Mouse (Mus musculus) ZHBTc4 (cell line): ENCODE results near the gene Kdm2a.

Source experiments
- DNase-seq: peaks from one replicate; pipeline ENCODE4 v3.0.0-alpha.2; 2011; ENCODE audit warnings: low read depth, low spot score

Gene Kdm2a

DNA sequence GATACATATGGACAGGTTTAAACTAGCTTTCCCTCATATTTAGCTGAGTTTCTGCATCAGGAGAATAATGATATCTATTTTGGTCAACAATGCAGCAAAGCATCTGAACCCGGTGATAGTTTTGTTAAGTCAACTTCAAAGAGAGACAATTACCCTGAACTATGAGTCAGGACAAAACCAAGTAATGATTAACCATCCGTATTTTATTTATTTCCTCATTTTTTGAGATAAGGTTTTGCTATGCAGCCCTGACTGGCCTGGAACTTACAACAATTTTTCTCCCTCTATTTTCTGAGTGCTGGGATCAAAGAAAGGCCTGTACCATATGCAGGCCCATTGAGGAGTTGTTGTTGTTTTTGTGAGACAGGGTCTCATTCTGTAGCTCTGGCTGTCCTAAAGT lies 67.5 kb downstream of the Kdm2a start:
- DNase-seq = no peak

DNA sequence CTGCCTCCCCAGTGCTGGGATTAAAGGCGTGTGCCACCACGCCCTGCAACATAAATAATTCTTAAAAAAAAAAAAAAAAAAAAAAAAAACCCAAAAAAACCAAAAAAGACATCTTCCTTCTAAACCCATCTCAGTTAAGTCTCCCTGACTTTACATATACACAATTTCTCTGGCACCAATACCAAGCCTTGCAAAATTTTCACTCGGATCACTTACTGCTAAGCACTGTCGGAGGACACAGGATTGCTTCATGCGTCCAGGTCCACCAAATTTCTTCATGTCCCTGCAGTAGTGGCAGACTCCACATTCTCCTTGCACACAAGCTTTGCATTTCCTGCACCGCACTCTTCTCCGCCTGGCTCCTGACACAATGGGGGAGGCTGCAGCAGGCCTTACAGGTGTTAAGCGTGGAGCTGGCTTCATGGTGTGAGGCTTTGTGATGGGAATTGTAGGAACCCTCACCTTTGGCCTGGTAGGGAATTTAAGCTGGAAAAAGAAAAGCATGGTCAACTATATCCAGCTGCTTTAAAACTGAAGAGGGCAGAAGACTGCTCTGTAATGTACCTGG lies 69.3 kb downstream of the Kdm2a start:
- peak; percentile 68 for DNase-seq

DNA sequence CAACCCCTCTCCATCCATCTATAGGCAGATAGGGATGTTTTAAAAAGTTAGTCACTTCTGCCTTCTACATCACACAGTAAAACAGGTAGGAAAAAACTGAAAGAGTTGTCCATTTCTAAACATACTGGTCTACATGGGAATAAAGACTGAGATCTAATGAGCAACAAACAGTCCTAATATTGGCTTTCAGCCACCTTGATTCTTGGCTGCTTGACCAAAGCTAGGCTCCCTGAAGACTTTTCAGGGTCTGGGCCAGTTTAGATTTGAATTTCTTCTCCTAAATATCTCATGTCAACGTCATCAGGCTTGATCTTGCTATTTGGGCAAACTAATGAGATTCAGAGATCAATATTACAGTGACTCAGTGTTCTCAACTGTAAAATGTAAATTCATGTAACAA lies 71.2 kb downstream of the Kdm2a start:
- no peak for DNase-seq

DNA sequence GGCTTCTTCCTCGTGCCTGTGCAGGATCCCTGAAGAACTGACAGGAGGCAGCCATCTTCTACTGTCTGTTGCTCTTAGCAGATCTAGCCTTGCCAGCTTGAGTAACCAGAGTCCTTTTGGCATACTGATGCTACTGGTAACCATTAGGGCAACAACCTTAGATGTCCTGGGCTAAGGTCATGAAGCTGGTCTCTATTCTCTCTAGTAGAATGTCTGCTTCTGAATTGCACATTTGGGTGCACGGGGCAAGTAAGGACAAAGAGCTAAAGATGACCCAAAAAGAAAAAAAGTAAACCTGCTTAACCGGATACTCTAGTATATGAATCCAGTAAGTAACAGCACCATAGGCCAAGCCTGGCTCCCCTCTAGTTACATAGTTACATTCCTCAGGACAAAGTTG lies 72.0 kb downstream of the Kdm2a start:
- no peak for DNase-seq

DNA sequence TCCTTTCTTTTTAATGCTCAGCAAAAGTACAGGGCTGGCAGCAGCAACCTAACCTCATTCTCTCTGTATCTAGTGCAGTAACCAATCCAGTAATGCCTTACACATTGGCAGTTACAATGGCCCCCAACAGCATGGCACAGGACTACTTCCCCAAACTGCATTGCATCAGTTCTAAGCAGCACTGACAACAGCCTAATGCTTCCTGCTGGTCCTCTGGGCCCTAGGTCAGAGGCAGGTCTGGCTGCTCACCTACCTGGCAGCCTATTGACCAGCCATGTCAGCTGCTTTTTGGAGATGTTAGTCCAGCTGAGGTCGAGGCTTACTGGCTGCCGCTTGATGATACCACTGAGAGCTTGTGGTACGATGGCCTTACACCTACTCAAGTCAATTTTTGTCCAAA lies 76.0 kb downstream of the Kdm2a start:
- no peak for DNase-seq

DNA sequence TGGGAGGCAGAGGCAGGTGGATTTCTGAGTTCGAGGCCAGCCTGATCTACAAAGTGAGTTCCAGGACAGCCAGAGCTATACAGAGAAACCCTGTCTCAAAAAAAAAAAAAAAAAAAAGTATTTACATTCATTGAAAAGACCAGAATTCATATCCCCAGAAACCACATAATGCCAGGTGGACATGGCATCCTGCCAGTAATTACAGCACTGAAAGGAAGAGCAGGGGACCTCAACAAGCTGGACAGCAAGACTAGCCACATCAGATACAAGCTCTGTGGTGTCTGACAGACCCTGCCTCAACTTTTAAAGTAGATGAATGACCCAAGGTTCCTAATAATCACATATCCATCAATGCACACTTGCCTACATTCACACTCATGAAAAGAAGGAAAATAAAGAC lies 76.5 kb downstream of the Kdm2a start:
- DNase-seq = no peak

DNA sequence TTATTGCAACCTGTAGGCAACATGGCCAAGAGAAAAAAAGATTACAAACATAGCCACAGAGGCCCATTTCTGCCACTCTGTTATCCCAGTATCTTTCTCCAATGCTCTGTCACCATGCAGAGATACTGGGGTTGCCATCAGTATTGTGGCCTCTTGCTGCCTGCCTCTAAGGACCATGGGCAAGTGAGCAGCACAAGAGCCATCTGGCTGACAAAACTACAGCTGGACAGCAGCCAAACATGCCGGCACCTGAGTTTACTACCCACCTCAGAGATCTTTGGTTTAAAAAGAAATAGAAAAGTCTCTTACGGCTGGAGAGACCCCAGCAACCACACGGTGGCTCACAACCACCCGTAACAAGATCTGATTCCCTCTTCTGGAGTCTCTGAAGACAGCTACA lies 78.8 kb downstream of the Kdm2a start:
- no peak for DNase-seq

DNA sequence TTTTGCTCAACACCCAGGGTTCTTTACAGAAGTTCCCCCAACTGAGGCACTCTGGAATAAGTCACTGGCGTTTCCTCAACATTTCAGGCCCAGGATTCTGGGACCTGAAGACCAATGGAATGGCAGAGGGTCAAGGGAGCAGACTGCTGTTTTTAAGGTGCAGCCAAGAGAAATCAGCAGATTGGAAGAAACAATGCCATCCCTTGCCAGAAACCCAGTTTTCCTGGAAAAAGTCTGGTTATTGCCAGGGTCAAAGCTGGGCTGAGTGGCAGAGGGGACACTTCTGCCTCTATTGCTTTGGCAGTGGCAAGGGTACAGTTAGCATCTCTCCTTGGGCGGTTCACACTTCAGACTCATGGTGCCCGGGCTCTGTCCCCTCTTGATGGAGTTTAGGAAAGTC lies 80.9 kb downstream of the Kdm2a start:
- no peak for DNase-seq

DNA sequence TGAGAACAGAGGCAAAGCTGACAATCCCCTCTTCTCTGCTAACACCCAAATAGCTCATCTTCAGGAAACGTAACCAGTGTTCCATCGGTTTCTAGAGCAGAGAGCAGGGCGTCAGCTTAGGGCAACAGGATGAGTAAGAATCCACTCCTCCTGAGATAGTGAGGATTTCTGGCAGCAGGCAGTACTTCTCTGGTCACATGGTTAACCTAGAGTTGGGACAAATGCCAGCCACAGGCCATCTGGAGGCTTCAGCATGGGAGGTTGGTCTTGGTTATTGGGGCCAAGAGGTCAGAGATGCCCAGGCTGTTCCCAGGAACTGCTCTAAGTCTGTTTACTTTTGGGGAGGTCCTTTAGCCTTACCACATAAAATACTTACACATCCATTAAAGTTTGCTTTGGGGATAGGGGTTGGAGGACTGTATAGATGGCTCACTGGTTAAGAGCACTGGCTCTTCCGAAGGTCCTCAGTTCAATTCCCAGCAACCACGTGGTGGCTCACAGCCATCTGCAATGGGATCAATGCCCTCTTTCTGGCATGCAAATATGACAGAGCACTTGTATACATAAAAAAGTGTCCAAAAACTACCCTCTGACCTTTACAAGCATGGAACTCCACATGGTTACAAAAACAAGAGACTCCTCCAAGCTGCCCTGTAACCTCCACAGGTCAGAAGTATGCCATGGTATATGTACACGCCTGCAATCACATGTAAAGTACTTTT lies 82.7 kb downstream of the Kdm2a start:
- DNase-seq = no peak

DNA sequence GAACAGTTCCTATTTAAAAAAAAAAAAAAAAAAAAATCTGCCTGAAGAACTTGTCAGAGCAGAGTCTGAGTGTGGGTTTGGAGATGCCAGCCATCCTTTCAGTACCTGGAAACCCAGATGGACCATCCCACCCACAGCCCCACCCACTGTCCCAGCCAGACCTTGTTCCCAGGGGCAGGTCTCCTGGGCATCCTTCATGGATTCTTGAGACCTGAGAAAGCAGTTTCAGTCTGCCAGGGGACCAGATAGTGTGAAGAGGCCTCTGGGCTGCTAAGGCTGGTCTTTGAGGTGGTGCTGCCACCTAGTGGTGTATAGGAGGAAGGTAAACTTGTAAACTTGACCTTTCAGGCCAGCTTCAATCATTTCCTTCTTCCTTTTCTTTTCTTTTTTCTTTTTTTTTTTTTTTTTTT lies 88.3 kb downstream of the Kdm2a start:
- DNase-seq = peak; percentile 86

DNA sequence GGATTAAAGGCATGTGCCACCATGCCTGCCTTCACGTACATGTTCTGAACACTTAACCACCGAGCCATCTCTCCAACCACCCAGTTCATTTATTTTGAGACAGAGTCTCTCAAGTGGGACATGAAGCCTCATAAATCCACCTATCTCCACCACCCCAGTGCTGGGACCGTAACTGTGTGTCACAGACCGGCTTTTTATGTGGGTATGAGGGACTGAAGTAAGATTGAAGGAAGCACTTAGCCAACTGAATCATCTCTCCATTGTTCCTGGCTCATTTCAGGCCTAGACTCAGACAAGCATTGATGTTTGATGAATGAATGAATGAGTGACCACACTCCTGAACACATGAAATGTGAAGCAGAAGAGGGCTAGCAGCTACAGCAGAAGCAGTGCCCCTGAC lies 88.8 kb downstream of the Kdm2a start:
- no peak for DNase-seq

DNA sequence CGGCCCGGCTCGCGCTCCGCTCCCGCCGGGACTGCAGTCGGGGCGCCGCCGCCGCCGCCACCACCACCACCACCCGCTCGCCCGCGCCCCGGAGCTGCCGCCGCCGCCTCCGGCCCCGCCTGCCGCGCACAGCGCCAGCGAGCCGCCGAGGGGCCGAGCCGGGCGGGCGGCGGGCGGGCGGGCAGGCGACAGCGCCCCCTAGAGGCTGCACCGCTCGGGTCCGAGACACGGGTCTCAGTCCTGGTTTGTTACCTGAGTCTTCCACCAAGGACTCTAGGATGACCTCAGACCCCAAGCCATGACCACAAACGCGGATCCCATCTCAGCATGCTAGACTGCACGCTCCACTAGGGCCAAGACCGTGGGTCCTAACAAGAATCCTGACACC lies 91.9 kb downstream of the Kdm2a start, which contains the start of gene Grk2:
Gene Grk2 (minus strand): TSS at position 33 of the 388 bp plus-strand sequence.
- peak; percentile 82 for DNase-seq

DNA sequence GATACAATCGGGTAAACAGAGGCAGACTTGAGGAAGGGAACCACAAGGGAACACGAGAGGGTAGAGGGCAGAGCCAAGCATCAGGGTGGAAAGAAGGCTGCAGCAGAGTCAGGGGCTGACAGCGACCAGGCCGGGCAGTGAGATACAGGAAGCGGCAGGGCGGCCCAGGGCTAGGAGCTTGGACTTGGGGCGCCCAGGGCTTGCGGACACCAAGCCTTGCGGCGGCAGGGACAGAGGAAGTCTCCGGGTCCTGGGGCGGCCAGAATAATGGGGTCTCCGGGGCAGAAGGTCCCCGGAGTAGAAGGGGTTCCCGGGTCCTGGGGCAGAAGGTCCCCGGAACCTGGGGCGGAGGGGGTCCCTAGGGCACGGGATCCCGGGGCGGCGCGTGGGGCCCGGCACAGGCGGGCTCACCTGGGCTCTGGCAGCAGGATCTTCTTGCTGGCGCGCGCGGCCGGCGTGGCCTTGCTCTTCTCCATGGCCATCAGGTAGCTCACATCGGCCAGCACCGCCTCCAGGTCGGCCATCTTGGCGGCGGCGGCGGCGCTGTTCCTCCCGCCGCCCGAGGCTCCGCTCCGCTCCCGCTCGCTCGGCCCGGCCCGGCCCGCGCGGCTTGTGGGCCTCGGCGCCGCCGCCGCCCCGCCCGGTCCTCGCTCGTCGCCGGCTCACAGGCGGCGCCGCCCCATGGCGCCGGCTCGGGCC lies 92.4 kb downstream of the Kdm2a start:
- DNase-seq = peak; percentile 64

DNA sequence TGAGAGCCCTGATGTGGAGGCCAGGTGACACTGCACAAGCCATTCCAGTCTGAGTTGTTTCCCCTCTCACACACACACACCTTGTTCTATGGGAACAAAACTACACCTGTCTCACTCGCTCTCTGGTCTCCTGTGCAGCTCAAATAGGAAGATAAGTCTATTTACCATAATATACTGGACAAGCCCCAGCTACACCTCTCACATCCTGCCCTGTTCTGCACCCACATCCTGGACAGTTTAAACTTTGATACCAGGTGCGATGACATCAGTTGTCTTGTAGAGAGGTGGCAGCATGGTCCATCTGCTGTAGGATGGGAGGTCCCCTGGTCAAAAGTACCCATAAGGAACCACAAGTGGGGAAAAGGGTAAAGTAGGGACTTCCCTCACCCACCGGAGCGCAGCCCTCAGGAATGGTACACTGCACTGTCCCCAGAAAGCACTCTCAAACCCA lies 93.2 kb downstream of the Kdm2a start:
- no peak for DNase-seq

DNA sequence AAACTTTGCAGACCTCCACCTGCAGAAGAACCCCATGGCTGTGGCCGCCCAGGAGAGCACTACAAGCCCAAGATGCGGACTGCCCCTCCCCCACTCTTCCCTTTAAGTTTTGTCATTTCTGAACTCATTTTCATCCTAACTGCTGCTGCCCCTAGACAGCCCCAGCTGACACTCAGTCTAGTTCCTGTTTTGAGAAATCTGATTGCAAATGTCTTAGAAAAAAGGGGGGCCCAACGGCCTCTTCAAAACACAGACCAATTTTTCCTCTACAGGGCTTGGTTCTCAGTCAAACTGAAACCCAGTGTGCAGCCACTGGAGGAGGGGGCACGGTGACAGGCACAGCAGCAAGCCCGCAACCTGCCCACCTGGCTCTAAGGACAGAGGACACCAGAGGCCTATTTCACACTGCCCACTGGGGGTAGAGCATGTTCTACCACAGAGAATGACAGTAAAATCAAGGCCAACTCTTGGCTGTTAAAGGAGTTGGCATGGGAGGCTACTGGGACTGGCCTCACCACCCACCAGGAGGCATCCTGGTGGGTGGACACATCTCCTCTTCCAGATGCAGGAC lies 93.7 kb downstream of the Kdm2a start:
- no peak for DNase-seq

DNA sequence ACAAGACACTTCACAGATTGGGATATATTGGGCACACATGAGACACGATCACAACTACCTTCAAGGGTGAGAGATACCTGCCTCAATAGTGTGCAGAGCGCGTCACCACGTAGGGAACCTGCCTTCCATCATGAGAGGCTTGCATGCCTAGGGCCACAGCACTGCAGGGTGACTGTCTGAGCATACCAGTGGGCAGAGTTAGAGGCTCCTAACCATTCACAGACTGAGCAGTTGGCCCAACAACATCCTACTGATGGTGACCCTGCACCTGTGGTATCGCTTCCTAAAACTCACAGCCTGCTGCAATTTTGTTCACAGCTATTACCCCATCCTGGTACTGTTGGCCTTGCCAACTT lies 94.5 kb downstream of the Kdm2a start:
- no peak for DNase-seq

DNA sequence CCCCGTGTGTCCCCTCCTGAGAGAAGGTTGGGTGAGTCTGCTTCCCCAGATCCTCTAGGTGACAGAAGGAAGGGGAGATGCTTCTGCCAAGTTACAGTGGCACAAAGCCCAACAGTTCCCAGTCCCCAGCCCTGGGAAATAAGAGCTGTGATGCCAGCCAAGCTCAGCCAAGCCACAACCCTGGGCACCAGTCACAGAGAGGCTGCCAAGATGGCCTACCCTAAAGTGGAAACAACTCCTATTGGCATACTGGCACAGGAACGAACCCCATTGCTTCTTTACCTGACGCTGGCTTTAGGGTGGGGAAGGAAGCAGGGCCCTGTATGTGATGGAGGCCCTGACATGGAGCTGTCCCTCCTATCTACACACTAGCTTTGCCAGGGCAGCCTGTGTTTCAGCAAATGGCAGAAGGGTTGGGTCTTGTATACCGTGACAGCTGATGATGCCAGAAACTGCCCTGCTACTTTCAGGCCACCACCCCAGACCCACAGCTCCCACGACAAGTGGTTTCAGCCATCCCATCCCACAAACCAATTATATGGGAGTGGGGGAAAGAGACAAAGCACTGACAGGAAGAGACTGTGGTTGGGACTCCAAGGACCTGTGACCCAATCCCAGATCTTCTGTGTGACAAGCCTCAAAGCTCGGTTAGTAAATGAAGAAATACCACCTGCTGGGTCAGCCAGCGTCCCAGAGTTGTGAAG lies 95.0 kb downstream of the Kdm2a start:
- DNase-seq = no peak

DNA sequence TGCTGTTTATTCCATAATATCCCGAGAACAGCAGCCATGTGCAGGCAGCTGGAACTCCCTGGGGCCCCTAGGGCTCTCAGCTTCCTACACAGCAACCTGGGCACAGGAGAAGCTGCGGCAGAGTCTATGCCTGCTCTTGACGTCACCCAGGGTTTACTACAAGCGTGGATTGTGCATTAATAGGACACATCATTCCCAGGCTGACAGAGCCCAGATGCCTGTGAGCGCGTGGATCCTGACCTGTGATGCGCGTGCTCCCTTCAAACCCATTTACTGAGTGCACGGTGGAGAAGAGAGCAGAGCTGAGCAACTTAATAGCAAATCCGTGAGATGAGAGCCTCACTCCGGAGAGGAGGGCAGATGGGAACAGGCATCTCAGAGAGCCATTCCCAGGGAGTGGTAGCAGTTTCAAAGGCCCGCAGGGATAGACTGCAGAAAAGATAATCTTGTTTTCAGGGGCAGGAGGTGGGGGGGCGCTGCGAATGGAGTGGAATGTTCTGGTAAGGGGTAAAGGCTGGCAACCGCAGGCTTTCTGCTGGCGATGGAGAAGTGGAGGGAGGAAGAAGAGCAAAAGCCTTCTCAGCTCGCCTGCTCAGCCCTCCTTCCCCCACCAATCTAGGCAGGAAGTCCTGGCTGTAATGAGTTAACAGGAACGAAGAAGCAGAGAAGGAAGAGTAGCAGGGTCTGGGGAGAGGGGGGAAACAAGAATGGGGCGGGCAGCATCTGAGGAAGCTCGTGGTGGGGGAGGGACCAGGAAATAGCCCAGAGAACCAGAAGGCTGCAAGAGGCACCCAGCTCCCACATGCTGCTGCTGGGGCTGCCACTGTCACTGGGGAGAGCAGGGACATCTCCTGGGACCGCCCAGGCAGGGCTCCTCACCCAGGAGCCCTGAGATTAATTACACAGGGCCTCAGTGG lies 96.1 kb downstream of the Kdm2a start:
- no peak for DNase-seq

DNA sequence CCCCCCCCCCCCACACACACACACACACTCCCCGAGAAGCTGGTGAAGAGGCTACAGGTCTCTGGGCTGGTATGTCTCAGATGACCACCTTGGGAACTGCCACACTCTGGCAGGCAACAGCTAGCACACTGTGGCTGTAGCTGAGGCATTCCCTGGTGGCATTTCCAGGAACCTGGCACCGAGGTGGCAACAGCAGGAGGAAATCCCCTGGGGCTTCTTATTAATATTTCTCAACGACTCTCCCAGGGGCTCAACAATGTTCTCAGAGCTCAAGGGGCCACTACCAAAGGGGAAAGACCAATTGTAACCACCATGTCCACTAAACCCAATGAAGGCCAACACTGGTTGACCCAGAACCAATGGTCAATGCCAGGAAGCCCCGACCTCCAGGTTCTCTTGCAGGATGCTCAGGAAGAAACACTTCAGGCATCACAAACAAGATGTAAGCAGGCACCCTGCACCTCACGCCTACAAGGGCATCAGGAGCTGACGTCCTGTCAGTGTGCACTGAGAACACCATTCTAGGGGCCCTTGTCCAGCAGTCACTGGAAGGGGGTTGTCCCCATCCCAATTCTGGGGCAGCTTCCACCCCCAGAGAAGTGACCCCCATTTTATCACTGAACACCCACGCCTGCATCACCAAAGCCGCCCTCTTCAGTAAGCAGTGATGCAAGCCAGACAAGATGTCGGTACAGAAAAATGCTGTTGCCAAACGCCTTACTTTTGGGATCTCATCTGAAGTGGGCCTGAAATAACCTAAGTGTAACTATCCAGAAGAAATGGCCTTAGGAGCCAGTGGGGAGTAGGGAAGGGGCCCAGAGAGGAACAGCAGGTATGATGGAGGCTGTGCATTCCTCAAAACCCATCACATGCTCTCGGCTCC lies 97.0 kb downstream of the Kdm2a start:
- no peak for DNase-seq

DNA sequence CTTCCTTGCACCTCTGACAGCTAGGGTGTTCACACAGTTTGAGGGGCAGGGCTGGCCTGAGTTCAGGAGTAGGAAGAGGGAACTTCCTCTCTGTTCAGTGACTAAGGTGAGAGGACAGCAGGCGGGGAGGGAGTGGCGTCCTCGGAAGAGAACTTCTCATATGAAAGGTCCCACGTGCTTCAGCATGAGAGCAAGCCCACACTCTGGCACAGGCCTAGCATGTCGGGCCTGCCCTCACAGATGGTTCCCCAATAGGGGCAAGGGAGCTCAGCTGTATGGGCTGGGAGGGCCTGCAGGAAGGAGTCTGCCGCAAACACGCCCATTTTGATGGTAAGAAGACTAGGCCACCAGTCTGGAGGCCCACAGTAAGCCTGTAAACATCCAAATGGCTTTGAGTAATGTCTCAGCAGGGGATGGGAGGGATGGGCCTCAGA lies 97.8 kb downstream of the Kdm2a start:
- DNase-seq = peak; percentile 88
